Mouse (Mus musculus): ENCODE measurements around the gene Nup107. TPM values are rescaled to one million over a fixed set of nuclear protein-coding genes. Genes with fewer than 3 reads are reported as not detected.
"Not testable (repeated sequence)": the region's sequence is repeated elsewhere in the genome, so short reads cannot be mapped to it uniquely, and the experiment has no call there.

Nup107 gene
- polyA plus RNA-seq, 1 experiment from 2014 or later, result 17.9 TPM

- H3K36me3 ChIP-seq (ENCODE audit: inconsistent target), result peaks cover 51% of the 10 kb centered on the region
- 94% methylated on average over 6 of the region's 6 CpGs for WGBS (ENCODE audit: missing documents)
- H3K4me3 ChIP-seq (ENCODE audit: inconsistent target), result no peak overlapping the region
- H3K79me2 ChIP-seq (ENCODE audit: inconsistent target), result peaks cover 85% of the 10 kb centered on the region
- peak overlapping the region; percentile 81 for H3K27ac ChIP-seq
These were observed 86.1 kb downstream of the Nup107 start for GRCm38 (mm10) chr10:117706440-117706839.

GRCm38 (mm10) chr10:117705806-117706205 is 86.7 kb downstream of the Nup107 start:
- peaks cover 51% of the 10 kb centered on the region for H3K36me3 ChIP-seq (ENCODE audit: inconsistent target)
- no peak overlapping the region for H3K4me3 ChIP-seq (ENCODE audit: inconsistent target)
- peaks cover 92% of the 10 kb centered on the region for H3K79me2 ChIP-seq (ENCODE audit: inconsistent target)
- no peak overlapping the region for H3K27ac ChIP-seq

- Histone ChIP-seq H3K79me2 (ENCODE audit: inconsistent target) (peaks cover 100% of the 10 kb centered on the region), H3K36me3 (ENCODE audit: inconsistent target) (peaks cover 57% of the 10 kb centered on the region), H3K4me3 (ENCODE audit: inconsistent target) (no peak overlapping the region), H3K27ac (no peak overlapping the region)
- WGBS (ENCODE audit: missing documents), result 97% methylated on average over 6 of the region's 6 CpGs
These were observed 87.6 kb downstream of the Nup107 start for GRCm38 (mm10) chr10:117704964-117705335.

GRCm38 (mm10) chr10:117704314-117704963 is 88.1 kb downstream of the Nup107 start:
- 97% methylated on average over 6 of the region's 6 CpGs for WGBS (ENCODE audit: missing documents)
- Histone ChIP-seq H3K79me2 (ENCODE audit: inconsistent target) (peaks cover 100% of the 10 kb centered on the region), H3K36me3 (ENCODE audit: inconsistent target) (peaks cover 62% of the 10 kb centered on the region)
- not testable (repeated sequence) for H3K27ac ChIP-seq; H3K4me3 ChIP-seq (ENCODE audit: inconsistent target)

- peaks cover 100% of the 10 kb centered on the region for H3K79me2 ChIP-seq (ENCODE audit: inconsistent target)
- peaks cover 71% of the 10 kb centered on the region for H3K36me3 ChIP-seq (ENCODE audit: inconsistent target)
- no peak overlapping the region for H3K27ac ChIP-seq
- 97% methylated on average over 3 of the region's 3 CpGs for WGBS (ENCODE audit: missing documents)
- H3K4me3 ChIP-seq (ENCODE audit: inconsistent target), result no peak overlapping the region
These were observed 89.0 kb downstream of the Nup107 start for GRCm38 (mm10) chr10:117703506-117703905.

- no peak overlapping the region for H3K4me3 ChIP-seq (ENCODE audit: inconsistent target)
- 92% methylated on average over 6 of the region's 6 CpGs for WGBS (ENCODE audit: missing documents)
- peaks cover 100% of the 10 kb centered on the region for H3K79me2 ChIP-seq (ENCODE audit: inconsistent target)
- no peak overlapping the region for H3K27ac ChIP-seq
- H3K36me3 ChIP-seq (ENCODE audit: inconsistent target), result peaks cover 84% of the 10 kb centered on the region
These were observed 90.3 kb downstream of the Nup107 start for GRCm38 (mm10) chr10:117702024-117702833.

- no peak overlapping the region for H3K4me3 ChIP-seq (ENCODE audit: inconsistent target)
- H3K79me2 ChIP-seq (ENCODE audit: inconsistent target), result peaks cover 100% of the 10 kb centered on the region
- H3K27ac ChIP-seq, result no peak overlapping the region
- 94% methylated on average over 5 of the region's 6 CpGs for WGBS (ENCODE audit: missing documents)
- peaks cover 87% of the 10 kb centered on the region for H3K36me3 ChIP-seq (ENCODE audit: inconsistent target)
These were observed 91.3 kb downstream of the Nup107 start for GRCm38 (mm10) chr10:117701034-117701829.

Other genes with a start within 250 kb of the Nup107 start
- gene Cpm, start 163.2 kb downstream of the Nup107 start, polyA plus RNA-seq (2018), result 0.06 to 0.07 TPM in 2 of 3 replicates, not detected in the other
- 68.8 to 97.8 TPM (median 84.1 TPM) in 3 replicates for gene Mdm2, start 81.9 kb downstream of the Nup107 start, polyA plus RNA-seq (2018)
- 6.8 to 12.7 TPM (median 9.9 TPM) in 3 replicates for gene Slc35e3, start 46.3 kb downstream of the Nup107 start, polyA plus RNA-seq (2018)
- 389 to 490 TPM (median 469 TPM) in 3 replicates for gene Rap1b, start 53.3 kb upstream of the Nup107 start, polyA plus RNA-seq (2018)